17 mouse cellular contexts compared by ENCODE assay signal in genomic region chr2:92717706-92718105, GRCm38 (mm10).
"Had no signal": no experiment of that assay in that cellular context is flagged by ENCODE, and none has a peak within 500 bp of the region (broad histone marks: within the 10 kb centered on the region; RNA-seq: fewer than 3 reads in every experiment).

No protein-coding gene starts in this region.

- H3K36me3 ChIP-seq: neural tube, embryonic 12.5 days; neural tube, embryonic 13.5 days; neural tube, embryonic 15.5 days; stomach, embryonic 15.5 days had no signal

- DNase-seq: retina, postnatal 1 day; right cerebral cortex, adult 18-20 months; right cerebral cortex, postnatal 14 days; right cerebral cortex, postnatal 25 days; right cerebral cortex, postnatal 4 days; spleen, adult 18-20 months; thymus, adult 18-20 months; thymus, adult 2 months; thymus, postnatal 14 days; thymus, postnatal 25 days; thymus, postnatal 36 days; thymus, postnatal 4 days had no signal

- H3K4me1 ChIP-seq: stomach, embryonic 15.5 days had no signal

- H3K4me2 ChIP-seq: neural tube, embryonic 12.5 days; neural tube, embryonic 13.5 days; neural tube, embryonic 15.5 days; stomach, embryonic 15.5 days had no signal

- H3K9me3 ChIP-seq: neural tube, embryonic 12.5 days; neural tube, embryonic 13.5 days; neural tube, embryonic 15.5 days; stomach, embryonic 15.5 days had no signal

- H3K9ac ChIP-seq: neural tube, embryonic 12.5 days; neural tube, embryonic 13.5 days; neural tube, embryonic 15.5 days; stomach, embryonic 15.5 days had no signal

- H3K27ac ChIP-seq: neural tube, embryonic 12.5 days; neural tube, embryonic 13.5 days; neural tube, embryonic 15.5 days; stomach, embryonic 15.5 days; stomach, postnatal 0 days had no signal

- H3K27me3 ChIP-seq: neural tube, embryonic 12.5 days; neural tube, embryonic 13.5 days; neural tube, embryonic 15.5 days; stomach, embryonic 15.5 days had no signal

- H3K4me3 ChIP-seq: neural tube, embryonic 12.5 days; neural tube, embryonic 13.5 days; neural tube, embryonic 15.5 days; stomach, embryonic 15.5 days had no signal
